Mouse (Mus musculus): ENCODE measurements around the gene Tox4.

GRCm38 (mm10) chr14:52278932-52279746 is at the start of gene Tox4, which contains the start of gene Rab2b:
- peak; percentile 94 for TF ChIP-seq CTCF (IDR thresholded peaks at IDR 0.05; ENCODE audit: extremely low read depth, insufficient read depth, low read length)
- peak; percentile 96 for TF ChIP-seq POLR2A (IDR thresholded peaks at IDR 0.05; ENCODE audit: extremely low read depth, insufficient read depth, low read length)

Measured in cortical plate, adult 2 months (tissue).